Mouse (Mus musculus) hindbrain, embryonic 16.5 days (tissue): Measurements from ENCODE around the gene Creld2. TPM values are rescaled to one million over a fixed set of nuclear protein-coding genes. Genes with fewer than 3 reads are reported as not detected.
"Not testable (repeated sequence)": the region's sequence is repeated elsewhere in the genome, so short reads cannot be mapped to it uniquely, and the experiment has no call there.

ENCODE experiments used
- ATAC-seq: fragments of 200-750 bp; cut with Nextera tagmentation; 2 replicates; pipeline ENCODE4 v1.8.0; 2017; ENCODE audit warnings: moderate TSS enrichment, moderate library complexity
- H3K27ac ChIP-seq: fragments of 300-500 bp; sonication (generic); 2 replicates; pipeline ENCODE4 v1.5.1; 2014; ENCODE audit warnings: low read depth, mild to moderate bottlenecking, control low read depth, low read length, moderate library complexity
- H3K27me3 ChIP-seq: fragments of 300-500 bp; sonication (generic); replicated peaks from 2 replicates; pipeline ENCODE4 v1.6.1; 2014; ENCODE audit warnings: low read length; ENCODE audit not compliant: control insufficient read depth, insufficient read depth
- H3K36me3 ChIP-seq: fragments of 300-500 bp; sonication (generic); 2 replicates; pipeline ENCODE4 v1.6.1; 2014; ENCODE audit warnings: mild to moderate bottlenecking, low read length, moderate library complexity, mixed read lengths; ENCODE audit not compliant: control insufficient read depth, insufficient read depth
- H3K4me1 ChIP-seq: fragments of 300-500 bp; sonication (generic); 2 replicates; pipeline ENCODE4 v1.6.1; 2014; ENCODE audit warnings: low read depth, low read length; ENCODE audit not compliant: control insufficient read depth, insufficient read depth
- H3K4me2 ChIP-seq: fragments of 300-500 bp; sonication (generic); 2 replicates; pipeline ENCODE4 v1.6.1; 2014; ENCODE audit warnings: mild to moderate bottlenecking, low read length, control low read depth, moderate library complexity
- H3K4me3 ChIP-seq: fragments of 300-500 bp; sonication (generic); 2 replicates; pipeline ENCODE4 v1.5.1; 2014; ENCODE audit warnings: mild to moderate bottlenecking, low read length, control low read depth, moderate library complexity
- H3K9ac ChIP-seq: fragments of 300-500 bp; sonication (generic); 2 replicates; pipeline ENCODE4 v1.6.1; 2014; ENCODE audit warnings: low read depth, mild to moderate bottlenecking, control low read depth, low read length, moderate library complexity
- H3K9me3 ChIP-seq: fragments of 300-500 bp; sonication (generic); 2 replicates; pipeline ENCODE4 v1.6.1; 2014; ENCODE audit warnings: mild to moderate bottlenecking, low read length, moderate library complexity; ENCODE audit not compliant: control insufficient read depth
- WGBS: fragments of 180-500 bp; shearing (Covaris S2); extraction: QIAGEN DNeasy Blood & Tissue Kit; methylation state at CpG from one replicate; pipeline ENCODE4 v1.1.7; 2014; 5-methylcytosine and 5-hydroxymethylcytosine counted together
- polyA plus RNA-seq: library from polyadenylated mRNA; unstranded; fragments of >200 nt; fragmentation: Nextera tagmentation; extraction: Ambion mirVana; gene quantifications from 2 replicates; pipeline ENCODE4 v1.2.1, GENCODE M21; 2015

The Creld2 gene
- 61.0 and 61.9 TPM in 2 replicates for polyA plus RNA-seq

DNA sequence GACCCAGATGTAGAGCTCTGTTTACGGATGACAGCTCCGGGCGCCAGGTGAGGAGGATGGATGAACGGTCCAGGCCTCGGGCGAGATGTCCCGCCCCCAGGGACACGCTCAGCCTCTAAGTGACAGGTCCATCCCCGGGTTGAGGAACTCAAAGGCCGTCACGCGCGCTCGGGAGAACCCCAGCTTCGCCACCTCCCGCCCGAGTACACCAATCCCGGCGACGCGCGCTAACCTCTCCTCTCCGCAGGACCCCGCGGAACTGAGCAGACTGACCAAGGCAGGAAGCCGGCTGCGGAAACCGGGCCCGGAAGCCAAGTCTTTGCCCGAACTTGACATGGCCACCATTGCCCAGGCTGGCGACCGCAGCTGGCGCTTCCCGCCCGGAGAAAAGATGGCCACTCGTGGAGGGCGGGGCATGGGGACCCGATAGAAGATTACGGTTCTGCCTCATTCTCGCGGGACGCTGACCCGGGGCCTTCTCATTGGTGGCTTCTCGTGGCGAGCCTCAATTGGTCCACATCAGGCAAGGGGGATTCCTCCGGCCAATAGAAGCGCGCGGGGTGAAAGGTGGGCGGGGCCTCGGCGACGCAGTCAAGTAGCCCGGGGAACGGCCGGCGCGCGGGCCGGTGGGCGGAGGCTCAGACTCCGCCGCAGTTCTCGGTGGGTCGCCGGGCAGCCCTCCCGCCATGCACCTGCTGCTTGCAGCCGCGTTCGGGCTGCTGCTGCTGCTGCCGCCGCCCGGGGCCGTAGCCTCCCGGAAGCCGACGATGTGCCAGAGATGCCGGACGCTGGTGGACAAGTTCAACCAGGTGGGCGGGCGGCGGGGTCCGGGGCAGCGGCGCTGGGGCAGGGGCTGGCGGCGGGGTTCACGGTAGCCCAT lies at the start of gene Creld2, which contains the start of gene Alg12:
Gene Creld2 (plus strand): TSS at position 621 of the 880 bp plus-strand sequence.
Gene Alg12 (minus strand): TSS at position 293 of the 880 bp plus-strand sequence.
- Histone ChIP-seq H3K27ac (peak within 1 kb of the TSS; percentile 73), H3K4me1 (peaks cover 18% of the 10 kb centered on the region), H3K4me2 (peak within 1 kb of the TSS; percentile 86), H3K4me3 (peak within 1 kb of the TSS; percentile 91), H3K36me3 (peaks cover 18% of the 10 kb centered on the region), H3K9ac (peak within 1 kb of the TSS; percentile 88), H3K9me3 (no peaks in the 10 kb centered on the region), H3K27me3 (no peaks in the 10 kb centered on the region)
- ATAC-seq, result peak; percentile 99
- under 1% methylated on average over 85 of the region's 88 CpGs for whole genome bisulfite sequencing

DNA sequence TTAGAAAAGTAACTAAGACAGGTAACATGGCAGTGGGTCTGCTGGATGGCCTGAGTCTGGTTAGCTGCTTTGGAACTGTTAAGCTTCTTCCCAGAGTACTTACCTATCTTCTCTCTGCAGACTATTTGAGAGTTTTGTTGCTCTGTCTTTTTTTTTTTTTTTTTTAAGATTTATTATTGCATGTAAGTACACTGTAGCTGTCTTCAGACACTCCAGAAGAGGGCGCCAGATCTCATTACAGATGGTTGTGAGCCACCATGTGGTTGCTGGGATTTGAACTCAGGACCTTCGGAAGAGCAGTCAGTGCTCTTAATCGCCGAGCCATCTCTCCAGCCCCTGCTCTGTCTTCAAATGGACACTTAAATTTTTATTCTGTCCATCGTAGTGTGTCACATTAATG lies 44.8 kb upstream of the Creld2 start:
- not testable (repeated sequence) for H3K4me3 ChIP-seq, H3K9me3 ChIP-seq, H3K27ac ChIP-seq, H3K4me1 ChIP-seq, H3K27me3 ChIP-seq, ATAC-seq, H3K4me2 ChIP-seq, H3K9ac ChIP-seq
- 89% methylated on average over 5 of the region's 5 CpGs for WGBS
- peaks cover 15% of the 10 kb centered on the region; the same call in 1 of the 2 replicates for H3K36me3 ChIP-seq

DNA sequence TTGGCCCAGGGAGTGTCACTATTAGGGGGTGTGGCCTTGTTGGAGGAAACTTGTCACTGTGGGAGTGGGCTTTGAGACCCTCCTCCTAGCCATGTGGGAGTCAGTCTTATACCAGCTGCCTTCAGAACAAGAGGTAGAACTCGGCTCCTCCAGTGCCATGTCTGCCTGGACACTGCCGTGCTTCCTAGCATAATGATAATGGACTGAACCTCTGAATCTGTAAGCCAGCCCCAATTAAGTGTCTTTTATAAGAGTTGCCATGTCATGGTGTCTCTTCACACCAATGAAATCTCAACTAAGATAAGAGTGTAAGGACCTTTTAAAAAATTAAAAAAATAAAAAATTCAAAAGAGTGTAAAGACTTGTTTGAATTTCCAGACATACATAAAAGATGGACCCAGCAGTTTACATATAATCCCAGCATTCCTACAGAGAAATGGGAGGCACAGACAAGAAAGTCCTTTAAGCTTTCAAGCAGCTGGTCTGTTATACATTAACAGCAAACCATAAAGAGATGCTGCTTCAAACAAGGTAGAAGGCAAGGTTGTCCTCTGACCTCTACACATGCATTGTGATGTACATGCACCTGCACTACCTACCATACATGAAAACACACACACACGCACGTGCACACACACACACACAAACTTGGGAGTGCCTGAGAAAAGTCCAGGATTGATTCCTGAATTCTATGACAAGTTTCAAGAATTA lies 27.2 kb upstream of the Creld2 start:
- Histone ChIP-seq H3K27ac (no peak overlapping the region), H3K4me3 (no peak overlapping the region), H3K36me3 (no peaks in the 10 kb centered on the region), H3K9me3 (no peaks in the 10 kb centered on the region), H3K27me3 (no peaks in the 10 kb centered on the region), H3K9ac (no peak overlapping the region), H3K4me2 (no peak overlapping the region), H3K4me1 (no peaks in the 10 kb centered on the region)
- ATAC-seq, result no peak
- WGBS, result 84% methylated on average over 4 of the region's 4 CpGs

DNA sequence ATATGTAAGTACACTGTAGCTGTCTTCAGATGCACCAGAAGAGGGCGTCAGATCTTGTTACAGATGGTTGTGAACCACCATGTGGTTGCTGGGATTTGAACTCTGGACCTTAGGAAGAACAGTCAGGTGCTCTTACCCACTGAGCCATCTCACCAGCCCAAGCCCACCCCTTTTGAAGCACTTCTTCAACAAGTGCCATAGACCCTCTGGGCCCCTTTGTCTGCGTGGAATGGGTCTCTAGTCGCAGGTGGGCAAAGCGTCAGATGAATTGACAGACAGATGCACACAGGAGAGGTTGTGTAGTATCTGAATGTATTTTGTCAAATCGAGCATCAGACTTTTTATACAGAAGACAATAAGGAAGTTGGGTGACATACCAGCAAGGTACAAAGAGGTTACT lies 24.7 kb upstream of the Creld2 start:
- WGBS, result 96% methylated on average over 4 of the region's 5 CpGs
- H3K4me1 ChIP-seq, H3K27ac ChIP-seq: not testable (repeated sequence)

DNA sequence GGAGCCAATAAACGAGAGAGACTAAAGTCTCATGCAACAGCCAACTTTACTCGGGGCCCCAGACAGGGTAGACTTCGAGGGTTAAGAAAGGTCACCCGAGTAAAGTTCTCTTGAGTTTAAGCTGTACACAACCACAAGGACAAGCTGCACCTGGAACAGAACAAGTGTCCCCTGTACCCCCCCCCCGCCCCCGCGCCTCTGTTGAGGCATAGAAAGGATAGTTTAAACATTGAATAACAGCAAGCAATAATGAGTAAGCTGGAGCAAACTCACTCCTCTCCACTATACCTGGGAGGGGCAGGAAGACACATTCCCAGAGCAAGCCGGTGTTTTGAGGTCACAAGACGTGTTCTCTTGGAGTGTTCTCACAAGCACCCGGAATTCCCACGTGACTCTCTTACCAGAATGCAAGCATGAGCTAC lies 19.5 kb upstream of the Creld2 start:
- Histone ChIP-seq H3K4me1 (no peaks in the 10 kb centered on the region), H3K9me3 (no peaks in the 10 kb centered on the region), H3K27me3 (no peaks in the 10 kb centered on the region), H3K4me2 (no peak overlapping the region), H3K27ac (no peak overlapping the region), H3K4me3 (no peak overlapping the region), H3K9ac (no peak overlapping the region), H3K36me3 (no peaks in the 10 kb centered on the region; the same call in 1 of the 2 replicates)
- no peak for ATAC-seq
- 91% methylated on average over 11 of the region's 11 CpGs for WGBS

More for the DNA sequence above, 24.7 kb upstream of the Creld2 start:
- not testable (repeated sequence) for H3K9me3 ChIP-seq, H3K36me3 ChIP-seq, H3K4me2 ChIP-seq, H3K9ac ChIP-seq, H3K4me3 ChIP-seq, ATAC-seq, H3K27me3 ChIP-seq

DNA sequence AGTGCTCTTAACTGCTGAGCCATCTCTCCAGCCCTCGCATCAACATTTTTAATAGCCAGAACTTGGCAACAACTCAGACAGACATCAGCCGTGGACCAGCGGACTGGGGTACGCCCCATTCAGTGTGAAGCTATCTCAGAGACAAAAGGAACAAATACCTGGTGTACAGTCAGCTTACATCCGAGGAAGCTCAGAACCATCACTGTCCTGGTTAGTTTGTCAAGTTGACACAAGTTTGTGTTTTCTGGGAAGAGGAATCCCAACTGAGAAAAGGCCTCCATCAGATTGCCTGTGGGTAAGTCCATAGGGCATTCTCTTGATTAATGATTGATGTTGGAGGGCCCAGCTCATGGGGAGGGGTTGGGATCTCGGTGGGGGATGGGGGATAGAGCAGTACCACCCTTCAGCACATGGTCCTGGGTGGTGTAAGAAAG lies 18.5 kb upstream of the Creld2 start:
- no peaks in the 10 kb centered on the region for H3K9me3 ChIP-seq
- H3K27ac ChIP-seq, result no peak overlapping the region
- H3K9ac ChIP-seq, result no peak overlapping the region
- H3K4me2 ChIP-seq, result no peak overlapping the region
- no peaks in the 10 kb centered on the region for H3K27me3 ChIP-seq
- no peak overlapping the region for H3K4me3 ChIP-seq
- 80% methylated on average over 6 of the region's 6 CpGs for WGBS
- H3K36me3 ChIP-seq, result peaks cover 8% of the 10 kb centered on the region
- no peak for ATAC-seq
- no peaks in the 10 kb centered on the region for H3K4me1 ChIP-seq

DNA sequence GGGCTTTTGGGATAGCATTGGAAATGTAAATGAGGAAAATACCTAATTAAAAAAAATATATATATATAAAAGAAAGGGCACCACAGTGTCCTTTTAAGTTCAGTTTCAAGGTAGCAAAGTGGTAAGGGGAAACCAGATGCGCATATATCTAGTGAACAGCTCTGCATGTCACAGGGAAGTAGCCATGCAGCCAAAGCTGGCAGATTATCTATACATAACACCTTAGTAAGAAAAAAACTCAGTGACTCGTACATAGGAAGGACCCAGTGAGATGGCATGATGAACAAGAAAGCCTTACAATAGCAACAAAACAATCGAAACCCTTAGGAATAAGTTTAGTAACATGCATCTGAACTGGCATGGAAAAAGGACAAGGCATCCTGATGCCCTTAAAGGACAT lies 17.5 kb upstream of the Creld2 start:
- Histone ChIP-seq H3K27ac (no peak overlapping the region), H3K9ac (no peak overlapping the region), H3K4me3 (no peak overlapping the region), H3K4me1 (no peaks in the 10 kb centered on the region), H3K4me2 (no peak overlapping the region), H3K27me3 (no peaks in the 10 kb centered on the region), H3K9me3 (no peaks in the 10 kb centered on the region), H3K36me3 (peaks cover 14% of the 10 kb centered on the region)
- WGBS, result 90% methylated on average over 3 of the region's 3 CpGs
- ATAC-seq, result no peak

DNA sequence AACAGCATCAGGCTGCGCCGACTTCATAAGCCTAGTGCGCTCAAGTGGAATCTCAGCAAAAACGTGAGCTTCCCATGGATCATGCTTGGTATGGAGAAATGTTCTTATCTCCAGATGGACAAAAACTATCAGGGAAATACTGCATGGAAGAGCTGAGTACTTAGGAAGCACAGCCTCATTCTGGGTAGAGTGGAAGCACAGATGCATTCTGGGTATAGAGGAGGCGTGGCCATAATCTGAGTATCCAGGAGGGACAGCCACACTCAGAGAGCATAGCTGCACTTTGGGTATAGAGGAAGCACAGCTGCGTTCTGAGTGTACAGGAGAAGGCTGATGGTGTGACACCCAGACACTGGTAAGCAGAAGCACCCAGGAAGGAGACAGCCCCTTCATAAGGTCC lies 17.1 kb upstream of the Creld2 start:
- Histone ChIP-seq H3K27me3 (no peaks in the 10 kb centered on the region), H3K9me3 (no peaks in the 10 kb centered on the region), H3K36me3 (peaks cover 14% of the 10 kb centered on the region), H3K4me2 (no peak overlapping the region), H3K4me3 (no peak overlapping the region), H3K9ac (no peak overlapping the region), H3K4me1 (no peaks in the 10 kb centered on the region), H3K27ac (no peak overlapping the region)
- ATAC-seq, result no peak
- WGBS, result 87% methylated on average over 6 of the region's 6 CpGs

DNA sequence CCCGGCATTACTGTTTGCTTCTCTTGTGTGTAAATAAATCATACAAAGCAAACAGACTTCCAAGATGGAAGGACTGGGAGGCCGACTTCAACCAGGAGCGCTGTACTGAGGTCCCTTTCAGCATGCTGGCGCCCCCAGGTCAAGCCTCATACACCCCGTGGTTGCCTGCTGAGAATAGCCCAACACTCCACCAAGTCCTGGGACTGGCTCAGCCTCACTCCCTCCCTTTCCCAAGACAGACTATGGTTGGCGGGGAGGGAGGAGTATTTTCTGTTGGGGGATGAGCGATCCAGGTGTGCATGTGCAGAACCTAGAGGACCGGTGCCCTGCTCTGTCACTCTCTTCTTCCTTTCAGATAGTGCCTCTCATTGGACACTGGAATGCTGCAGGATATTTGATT lies 11.3 kb upstream of the Creld2 start:
- Histone ChIP-seq H3K9me3 (no peaks in the 10 kb centered on the region), H3K36me3 (peaks cover 14% of the 10 kb centered on the region), H3K4me1 (no peaks in the 10 kb centered on the region), H3K27me3 (no peaks in the 10 kb centered on the region), H3K9ac (no peak overlapping the region), H3K4me3 (no peak overlapping the region), H3K4me2 (no peak overlapping the region), H3K27ac (no peak overlapping the region)
- no peak for ATAC-seq
- 85% methylated on average over 8 of the region's 8 CpGs for WGBS
